14 mouse cellular contexts compared by ENCODE assay signal in genomic region chr8:78698331-78698741, GRCm38 (mm10).
A peak's percentile ranks its signal among the peaks of the same experiment; 100 is the strongest.
DNase-seq lines count a peak whose midpoint lies in the region; ATAC-seq lines count a peak whose summit lies in the region.
"Had no signal": no experiment of that assay in that cellular context is flagged by ENCODE, and none has a peak within 500 bp of the region (broad histone marks: within the 10 kb centered on the region; RNA-seq: fewer than 3 reads in every experiment).

No protein-coding gene starts in this region.

- no peak overlapping the region for H3K4me3 ChIP-seq in hindbrain, embryonic 11.5 days (ENCODE audit: low read depth, low read length)
- no peak overlapping the region for H3K4me3 ChIP-seq in forebrain, embryonic 14.5 days (ENCODE audit: low read depth, low read length)
- H3K4me3 ChIP-seq: embryonic facial prominence, embryonic 12.5 days; liver, embryonic 12.5 days had no signal

- H3K9me3 ChIP-seq in hindbrain, embryonic 11.5 days (ENCODE audit: control insufficient read depth, low read length) = no peaks in the 10 kb centered on the region
- no peaks in the 10 kb centered on the region for H3K9me3 ChIP-seq in forebrain, embryonic 14.5 days (replicated peaks; ENCODE audit: control insufficient read depth, low read length)
- H3K9me3 ChIP-seq: embryonic facial prominence, embryonic 12.5 days; liver, embryonic 12.5 days had no signal

- no peak overlapping the region for H3K27ac ChIP-seq in hindbrain, embryonic 11.5 days (ENCODE audit: low read depth, low read length)
- H3K27ac ChIP-seq in forebrain, embryonic 14.5 days (ENCODE audit: low read depth, low read length) = no peak overlapping the region
- H3K27ac ChIP-seq: embryonic facial prominence, embryonic 12.5 days; liver, embryonic 12.5 days had no signal

- peaks cover 2% of the 10 kb centered on the region for H3K4me1 ChIP-seq in hindbrain, embryonic 11.5 days (replicated peaks; ENCODE audit: control insufficient read depth, insufficient read depth, low read length)
- H3K4me1 ChIP-seq in forebrain, embryonic 14.5 days (ENCODE audit: control insufficient read depth, insufficient read depth, low read length) = 0 out of 2 replicates have a peak, but pooled peaks cover 2% of the 10 kb centered on the region
- H3K4me1 ChIP-seq: liver, embryonic 12.5 days had no signal

- WGBS in hindbrain, embryonic 11.5 days = 96% methylated on average over 14 of the region's 14 CpGs
- WGBS in forebrain, embryonic 14.5 days = 91% methylated on average over 14 of the region's 14 CpGs

- no peak overlapping the region for H3K9ac ChIP-seq in hindbrain, embryonic 11.5 days (ENCODE audit: low read depth, low read length)
- no peak overlapping the region for H3K9ac ChIP-seq in forebrain, embryonic 14.5 days (ENCODE audit: low read length)
- H3K9ac ChIP-seq: embryonic facial prominence, embryonic 12.5 days; liver, embryonic 12.5 days had no signal

- no peak for ATAC-seq in hindbrain, embryonic 11.5 days (ENCODE audit: low FRiP score)
- no peak for ATAC-seq in megakaryocyte, adult 5-6 weeks (ENCODE audit: poor library complexity, severe bottlenecking)
- ATAC-seq in forebrain, embryonic 14.5 days = no peak
- ATAC-seq: liver, embryonic 12.5 days had no signal

- no peaks in the 10 kb centered on the region for H3K27me3 ChIP-seq in hindbrain, embryonic 11.5 days (ENCODE audit: control insufficient read depth, insufficient read depth, low read length)
- H3K27me3 ChIP-seq in forebrain, embryonic 14.5 days (replicated peaks; ENCODE audit: control insufficient read depth, insufficient read depth, low read length) = no peaks in the 10 kb centered on the region
- H3K27me3 ChIP-seq: embryonic facial prominence, embryonic 12.5 days; liver, embryonic 12.5 days had no signal

- no peaks in the 10 kb centered on the region for H3K36me3 ChIP-seq in hindbrain, embryonic 11.5 days (ENCODE audit: control insufficient read depth, insufficient read depth, low read length)
- 0 out of 2 replicates have a peak, but pooled peaks cover 8% of the 10 kb centered on the region for H3K36me3 ChIP-seq in forebrain, embryonic 14.5 days (ENCODE audit: control insufficient read depth, insufficient read depth, low read length)

- H3K4me2 ChIP-seq in hindbrain, embryonic 11.5 days (replicated peaks; ENCODE audit: low read depth, low read length) = no peak overlapping the region
- H3K4me2 ChIP-seq in forebrain, embryonic 14.5 days (ENCODE audit: low read length) = no peak overlapping the region
- H3K4me2 ChIP-seq: embryonic facial prominence, embryonic 12.5 days; liver, embryonic 12.5 days had no signal

- peak; percentile 15 to 34 for DNase-seq in right cerebral cortex, adult 2 months (ENCODE audit: low spot score in 2 of 2)
- no peak for DNase-seq in right cerebral cortex, postnatal 4 days
- DNase-seq in frontal cortex, postnatal 36 days (ENCODE audit: low spot score in 2 of 2) = peak; percentile 30 to 52
- DNase-seq in left cerebral cortex, adult 9 months (ENCODE audit: low spot score in 2 of 2) = peak; percentile 8 to 42
- DNase-seq in hindbrain, embryonic 11.5 days (ENCODE audit: low spot score) = no peak
- DNase-seq in forebrain, embryonic 14.5 days (ENCODE audit: low spot score) = no peak
- no peak for DNase-seq in kidney, postnatal 10 days
- DNase-seq: adrenal gland, postnatal 10 days; gastrocnemius, postnatal 10 days; heart, postnatal 14 days; kidney, adult 9 months had no signal

Comparison
In these comparisons a context has a peak if more than half of its experiments do, and no peak if none do; other contexts are left out.
1. DNase-seq: peak in right cerebral cortex, adult 2 months (2 of 2), frontal cortex, postnatal 36 days (2 of 2) and left cerebral cortex, adult 9 months (2 of 2); none in right cerebral cortex, postnatal 4 days (single experiment), hindbrain, embryonic 11.5 days (single experiment), forebrain, embryonic 14.5 days (single experiment) and kidney, postnatal 10 days (single experiment).